24 mouse cellular contexts compared by ENCODE assay signal in the genomic region with DNA sequence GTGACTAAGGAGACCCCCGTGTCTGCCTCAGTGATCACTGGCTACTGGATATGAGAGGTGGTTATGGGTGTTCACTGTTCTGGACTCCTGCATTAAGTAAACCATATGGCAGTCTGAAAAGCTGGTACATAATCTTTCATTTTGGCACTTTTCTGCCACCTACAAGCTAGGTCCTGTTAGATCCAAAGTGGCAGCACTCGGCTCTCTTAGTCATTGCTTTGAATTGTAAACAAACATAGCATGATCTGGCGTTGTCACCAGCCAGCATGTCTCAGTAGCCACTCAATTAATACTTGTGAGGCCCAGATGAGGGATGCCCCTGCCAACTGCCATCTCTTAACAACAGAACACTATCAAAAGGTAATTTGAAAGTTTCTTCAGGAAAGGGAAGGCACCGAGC.
DNase-seq lines count a peak whose midpoint lies in the region; ATAC-seq and TF ChIP-seq lines count a peak whose summit lies in the region.
"Had no signal": no experiment of that assay in that cellular context is flagged by ENCODE, and none has a peak within 500 bp of the region (broad histone marks: within the 10 kb centered on the region; RNA-seq: fewer than 3 reads in every experiment).

No protein-coding gene starts in this region.

- no peaks in the 10 kb centered on the region for H3K9me3 ChIP-seq in hindbrain, embryonic 13.5 days
- H3K9me3 ChIP-seq in limb, embryonic 10.5 days (replicated peaks) = no peaks in the 10 kb centered on the region
- H3K9me3 ChIP-seq: embryonic facial prominence, embryonic 12.5 days; embryonic facial prominence, embryonic 15.5 days; hindbrain, embryonic 10.5 days had no signal

- ATAC-seq in hindbrain, embryonic 13.5 days (ENCODE audit: low FRiP score) = no peak
- ATAC-seq: activated CD4-positive, CD25-positive, alpha-beta regulatory T cell, adult 4 months; forebrain, embryonic 14.5 days; forebrain, postnatal 0 days; hindbrain, postnatal 0 days had no signal

- WGBS in lung, adult 2 months = 26% methylated on average over 4 of the region's 4 CpGs
- 78% methylated on average over 4 of the region's 4 CpGs for WGBS in hindbrain, embryonic 13.5 days
- WGBS in limb, embryonic 10.5 days = 74% methylated on average over 4 of the region's 4 CpGs

- no peaks in the 10 kb centered on the region for H3K27me3 ChIP-seq in hindbrain, embryonic 13.5 days
- H3K27me3 ChIP-seq in limb, embryonic 10.5 days (ENCODE audit: low read depth, poor library complexity, severe bottlenecking) = no peaks in the 10 kb centered on the region
- H3K27me3 ChIP-seq: embryonic facial prominence, embryonic 12.5 days; embryonic facial prominence, embryonic 15.5 days had no signal

- no peaks in the 10 kb centered on the region for H3K4me1 ChIP-seq in lung, adult 2 months (ENCODE audit: control insufficient read depth, insufficient read depth, low read length)
- H3K4me1 ChIP-seq in hindbrain, embryonic 13.5 days (replicated peaks) = no peaks in the 10 kb centered on the region
- H3K4me1 ChIP-seq in limb, embryonic 10.5 days = no peaks in the 10 kb centered on the region
- H3K4me1 ChIP-seq: embryonic facial prominence, embryonic 12.5 days; embryonic facial prominence, embryonic 15.5 days; hindbrain, embryonic 10.5 days had no signal

- H3K9ac ChIP-seq in hindbrain, embryonic 13.5 days = no peak overlapping the region
- H3K9ac ChIP-seq: embryonic facial prominence, embryonic 12.5 days; embryonic facial prominence, embryonic 15.5 days; forebrain, postnatal 0 days; hindbrain, embryonic 14.5 days had no signal

- no peak for TF ChIP-seq CTCF in left cerebral cortex, adult 2 months (IDR thresholded peaks at IDR 0.05)
- no peak for TF ChIP-seq CTCF in lung, adult 2 months (IDR thresholded peaks at IDR 0.05; ENCODE audit: insufficient read depth, low read length)

- peak; percentile 67 for DNase-seq in heart, adult 11 months
- no peak for DNase-seq in heart, postnatal 4 days
- no peak for DNase-seq in left cerebral cortex, adult 2 months (ENCODE audit: extremely low spot score in 1 of 2, low spot score in 2 of 2)
- no peak for DNase-seq in left cerebral cortex, postnatal 4 days
- DNase-seq in lung, postnatal 14 days = peak; percentile 17
- DNase-seq in lung, adult 2 months = no peak
- DNase-seq in limb, embryonic 10.5 days (ENCODE audit: low spot score) = no peak
- DNase-seq: adrenal gland, adult 8-10 months; adrenal gland, postnatal 25 days; cerebellum, adult 18-20 months; cerebellum, adult 9-10 months; cerebellum, postnatal 14 days; forebrain, postnatal 0 days; gastrocnemius, adult 2 months; gastrocnemius, postnatal 14 days; heart, adult 18-20 months had no signal

- no peak for TF ChIP-seq POLR2A in lung, adult 2 months (IDR thresholded peaks at IDR 0.05; ENCODE audit: borderline replicate concordance, extremely low read depth, low read depth, low read length)

- peak overlapping the region; percentile 82 for H3K27ac ChIP-seq in left cerebral cortex, adult 2 months
- no peak overlapping the region for H3K27ac ChIP-seq in hindbrain, embryonic 13.5 days
- H3K27ac ChIP-seq in limb, embryonic 10.5 days = no peak overlapping the region
- H3K27ac ChIP-seq: embryonic facial prominence, embryonic 12.5 days; embryonic facial prominence, embryonic 15.5 days; gastrocnemius, adult 2 months; hindbrain, embryonic 10.5 days; hindbrain, embryonic 14.5 days; hindbrain, postnatal 0 days had no signal

- intact Hi-C loops in left cerebral cortex, adult 2 months (cut with DNase I) = no loop called here
- intact Hi-C loops in left cerebral cortex, postnatal 4 days (cut with DNase I) = no loop called here

- peaks cover 20% of the 10 kb centered on the region for H3K36me3 ChIP-seq in hindbrain, embryonic 13.5 days
- H3K36me3 ChIP-seq in limb, embryonic 10.5 days = peaks cover 12% of the 10 kb centered on the region; the same call in 1 of the 2 replicates
- H3K36me3 ChIP-seq: embryonic facial prominence, embryonic 15.5 days had no signal

- no peak overlapping the region for H3K4me3 ChIP-seq in left cerebral cortex, adult 2 months
- no peak overlapping the region for H3K4me3 ChIP-seq in lung, adult 2 months (replicated peaks; ENCODE audit: extremely low read depth, low read depth, low read length)
- H3K4me3 ChIP-seq in hindbrain, embryonic 13.5 days = no peak overlapping the region
- H3K4me3 ChIP-seq in limb, embryonic 10.5 days = no peak overlapping the region
- H3K4me3 ChIP-seq: embryonic facial prominence, embryonic 12.5 days; embryonic facial prominence, embryonic 15.5 days; gastrocnemius, adult 2 months; hindbrain, embryonic 10.5 days had no signal

- H3K4me2 ChIP-seq in hindbrain, embryonic 13.5 days = no peak overlapping the region
- H3K4me2 ChIP-seq: embryonic facial prominence, embryonic 12.5 days; embryonic facial prominence, embryonic 15.5 days; hindbrain, embryonic 14.5 days had no signal

Comparison
In these comparisons a context has a peak if more than half of its experiments do, and no peak if none do; other contexts are left out.
1. DNase-seq: peak in heart, adult 11 months (single experiment) and lung, postnatal 14 days (single experiment); none in heart, postnatal 4 days (single experiment), left cerebral cortex, adult 2 months (0 of 2), left cerebral cortex, postnatal 4 days (single experiment), lung, adult 2 months (single experiment) and limb, embryonic 10.5 days (single experiment).